Mouse (Mus musculus): Measurements from ENCODE around the gene Ankrd11.

- TF ChIP-seq CTCF (IDR thresholded peaks at IDR 0.05; ENCODE audit: extremely low read depth, insufficient read depth, insufficient read length, insufficient replicate concordance): no peak
- TF ChIP-seq POLR2A (IDR thresholded peaks at IDR 0.05; ENCODE audit: low read depth, low read length): no peak
Observed at GRCm38 (mm10) chr8:122873171-122873570, 168.9 kb downstream of the Ankrd11 start.

Measured in spleen, adult 2 months (tissue).